Mouse (Mus musculus): ENCODE measurements around the gene Cabp7. TPM values are rescaled to one million over a fixed set of nuclear protein-coding genes. Genes with fewer than 3 reads are reported as not detected.

Cabp7 gene
- polyA plus RNA-seq, 1 experiment from 2014 or later, result 0.09 TPM

DNA sequence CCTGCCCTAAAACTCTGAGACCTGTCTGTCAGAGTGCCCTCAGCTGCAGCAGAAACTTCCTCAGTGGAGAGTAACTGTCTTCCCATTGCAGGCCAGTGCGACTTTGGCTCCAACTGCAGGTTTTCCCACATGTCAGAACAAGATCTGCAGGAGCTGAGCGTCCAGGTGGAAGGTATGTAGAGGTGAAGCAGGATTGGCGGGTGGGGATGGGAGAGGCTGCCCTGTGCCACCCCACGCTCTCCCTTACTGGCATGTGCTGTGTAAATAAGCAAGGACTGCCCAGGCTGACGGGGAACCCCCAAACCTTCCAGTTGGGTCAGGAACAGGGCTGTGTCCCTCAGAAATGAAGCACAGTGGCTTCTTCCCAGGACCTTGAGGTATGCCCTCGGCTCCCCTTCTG, 16.5 kb downstream of the Cabp7 start:
- Histone ChIP-seq H3K27me3 (ENCODE audit: insufficient read depth, low read length) (no peaks in the 10 kb centered on the region), H3K9me3 (replicated peaks; ENCODE audit: low read length) (no peaks in the 10 kb centered on the region), H3K4me2 (ENCODE audit: low read length) (no peak overlapping the region), H3K4me1 (replicated peaks; ENCODE audit: insufficient read depth, low read length) (no peaks in the 10 kb centered on the region), H3K27ac (no peak overlapping the region), H3K9ac (ENCODE audit: low read depth, low read length) (no peak overlapping the region), H3K4me3 (replicated peaks; ENCODE audit: low read depth, low read length) (no peak overlapping the region), H3K36me3 (ENCODE audit: insufficient read depth, low read length) (0 out of 2 replicates have a peak, but pooled peaks cover 4% of the 10 kb centered on the region)
- ATAC-seq (replicated peaks; ENCODE audit: low FRiP score, low read depth), result no peak
- 82% methylated on average over 6 of the region's 6 CpGs for WGBS
- TF ChIP-seq CTCF (IDR thresholded peaks at IDR 0.05; ENCODE audit: low read depth), result no peak
- no peak for DNase-seq (ENCODE audit: low spot score)

DNA sequence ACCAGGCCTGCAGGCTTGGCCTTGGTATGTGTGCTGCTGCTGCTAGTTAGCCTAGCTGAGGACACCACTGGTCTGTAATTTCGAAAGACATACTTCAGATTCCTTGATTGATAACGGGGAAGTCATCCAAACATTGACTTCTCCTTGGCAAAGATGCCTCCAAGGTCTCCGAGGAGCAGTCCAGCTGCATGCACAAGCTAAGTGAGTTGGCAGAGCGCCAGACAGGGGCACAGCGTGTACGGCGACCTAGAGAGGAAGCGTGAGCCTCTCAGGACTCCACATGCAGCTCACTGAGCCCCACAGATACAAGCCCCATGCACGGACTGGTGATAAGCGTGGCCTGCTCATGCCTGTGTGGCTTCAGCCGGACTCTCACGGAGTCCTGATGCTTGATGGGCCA, 17.0 kb downstream of the Cabp7 start:
- 54% methylated on average over 12 of the region's 12 CpGs for WGBS
- no peaks in the 10 kb centered on the region for H3K27me3 ChIP-seq (ENCODE audit: insufficient read depth, low read length)
- ATAC-seq (replicated peaks; ENCODE audit: low FRiP score, low read depth), result no peak
- no peak overlapping the region for H3K27ac ChIP-seq
- no peak for TF ChIP-seq CTCF (IDR thresholded peaks at IDR 0.05; ENCODE audit: low read depth)
- no peak for DNase-seq (ENCODE audit: low spot score)
- peaks cover 7% of the 10 kb centered on the region; the same call in 1 of the 2 replicates for H3K36me3 ChIP-seq (ENCODE audit: insufficient read depth, low read length)
- H3K4me2 ChIP-seq (ENCODE audit: low read length), result no peak overlapping the region
- no peaks in the 10 kb centered on the region for H3K9me3 ChIP-seq (replicated peaks; ENCODE audit: low read length)
- H3K9ac ChIP-seq (ENCODE audit: low read depth, low read length), result no peak overlapping the region
- no peaks in the 10 kb centered on the region for H3K4me1 ChIP-seq (replicated peaks; ENCODE audit: insufficient read depth, low read length)
- no peak overlapping the region for H3K4me3 ChIP-seq (replicated peaks; ENCODE audit: low read depth, low read length)

DNA sequence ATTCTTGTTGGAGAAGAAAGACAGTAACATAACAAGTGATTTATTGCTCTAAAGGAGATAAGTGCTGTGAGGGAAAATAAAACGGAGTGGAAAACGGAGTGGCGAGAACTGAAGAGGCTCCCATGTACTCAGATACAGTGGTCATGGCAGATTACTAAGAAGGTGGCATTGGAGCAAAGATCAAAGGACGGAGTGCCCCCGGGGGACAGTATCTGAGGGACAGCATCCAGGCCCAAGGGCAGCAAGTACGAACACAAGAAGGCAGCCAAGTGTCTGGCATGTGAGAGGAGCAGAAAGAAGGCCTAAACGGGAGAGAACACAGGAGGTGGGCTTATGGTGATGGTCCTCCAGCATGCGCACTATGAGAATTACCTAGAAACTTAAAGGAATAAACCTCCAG, 24.9 kb downstream of the Cabp7 start:
- H3K9ac ChIP-seq (ENCODE audit: low read depth, low read length), result no peak overlapping the region
- 59% methylated on average over 8 of the region's 8 CpGs for WGBS
- no peak overlapping the region for H3K4me2 ChIP-seq (ENCODE audit: low read length)
- no peaks in the 10 kb centered on the region for H3K9me3 ChIP-seq (replicated peaks; ENCODE audit: low read length)
- no peaks in the 10 kb centered on the region for H3K4me1 ChIP-seq (replicated peaks; ENCODE audit: insufficient read depth, low read length)
- TF ChIP-seq CTCF (IDR thresholded peaks at IDR 0.05; ENCODE audit: low read depth), result no peak
- H3K27ac ChIP-seq, result no peak overlapping the region
- no peaks in the 10 kb centered on the region for H3K27me3 ChIP-seq (ENCODE audit: insufficient read depth, low read length)
- no peak overlapping the region for H3K4me3 ChIP-seq (replicated peaks; ENCODE audit: low read depth, low read length)
- DNase-seq (ENCODE audit: low spot score) (no peak), ATAC-seq (replicated peaks; ENCODE audit: low FRiP score, low read depth) (no peak)
- peaks cover 25% of the 10 kb centered on the region for H3K36me3 ChIP-seq (ENCODE audit: insufficient read depth, low read length)

DNA sequence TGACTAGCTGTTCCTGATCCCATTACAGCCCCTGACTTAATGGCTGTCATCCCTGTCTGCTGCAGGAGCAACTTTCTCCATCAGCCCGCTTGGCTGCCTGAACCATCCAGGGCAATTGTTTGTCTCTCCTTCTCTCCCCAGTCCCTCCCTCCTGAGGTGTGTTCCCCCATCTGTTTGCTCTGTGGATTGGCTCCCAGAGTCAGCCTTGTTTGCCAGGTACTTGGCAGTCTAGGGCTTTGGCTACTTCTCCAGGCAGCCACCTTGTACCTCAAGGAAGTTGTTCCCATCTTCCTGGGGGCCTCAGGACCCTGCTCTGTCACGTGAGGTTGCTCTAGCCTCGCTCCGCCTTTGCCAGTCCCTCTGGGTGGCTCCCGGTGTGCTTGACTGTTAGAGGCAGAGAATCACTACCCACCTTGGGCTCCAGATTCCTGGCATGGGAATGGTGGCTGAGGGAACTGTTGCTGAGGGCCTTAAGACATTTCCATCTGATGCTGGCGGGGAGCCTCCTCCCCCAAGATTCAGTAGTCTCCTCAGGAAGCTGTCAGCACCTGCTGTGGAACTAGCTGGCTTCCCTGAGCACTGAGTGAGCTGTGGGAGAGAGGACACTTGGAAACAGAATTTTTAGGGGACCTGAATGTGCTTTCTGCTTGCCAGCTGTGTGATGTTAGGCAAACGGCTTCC, 25.5 kb downstream of the Cabp7 start:
- no peak overlapping the region for H3K4me3 ChIP-seq (replicated peaks; ENCODE audit: low read depth, low read length)
- 43% methylated on average over 7 of the region's 7 CpGs for WGBS
- H3K4me2 ChIP-seq (ENCODE audit: low read length), result no peak overlapping the region
- no peaks in the 10 kb centered on the region for H3K9me3 ChIP-seq (replicated peaks; ENCODE audit: low read length)
- no peaks in the 10 kb centered on the region for H3K4me1 ChIP-seq (replicated peaks; ENCODE audit: insufficient read depth, low read length)
- no peak for TF ChIP-seq CTCF (IDR thresholded peaks at IDR 0.05; ENCODE audit: low read depth)
- no peaks in the 10 kb centered on the region for H3K27me3 ChIP-seq (ENCODE audit: insufficient read depth, low read length)
- no peak for DNase-seq (ENCODE audit: low spot score)
- H3K36me3 ChIP-seq (ENCODE audit: insufficient read depth, low read length), result peaks cover 25% of the 10 kb centered on the region
- ATAC-seq (replicated peaks; ENCODE audit: low FRiP score, low read depth), result no peak
- H3K27ac ChIP-seq, result no peak overlapping the region
- no peak overlapping the region for H3K9ac ChIP-seq (ENCODE audit: low read depth, low read length)

DNA sequence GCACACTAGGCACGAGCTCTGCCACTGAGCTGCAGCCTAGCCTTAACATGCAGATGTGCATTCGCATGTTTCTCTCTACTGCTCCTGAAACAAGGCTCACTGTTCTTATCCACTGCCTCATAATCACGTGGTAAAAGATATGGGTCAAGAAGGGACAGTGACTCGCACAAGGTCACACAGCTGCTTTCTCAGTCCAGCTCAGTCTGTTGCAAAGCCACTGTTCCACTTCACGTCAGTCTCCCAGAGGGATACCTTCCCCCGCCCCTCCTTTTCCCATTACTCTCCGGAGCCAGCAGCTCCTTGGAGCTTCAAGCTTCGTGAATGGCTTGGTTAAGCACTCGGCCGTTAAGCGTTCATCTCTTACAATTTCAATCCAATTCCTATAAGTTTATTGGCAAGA, 26.2 kb downstream of the Cabp7 start:
- no peaks in the 10 kb centered on the region for H3K9me3 ChIP-seq (replicated peaks; ENCODE audit: low read length)
- no peak for TF ChIP-seq CTCF (IDR thresholded peaks at IDR 0.05; ENCODE audit: low read depth)
- ATAC-seq (replicated peaks; ENCODE audit: low FRiP score, low read depth), result no peak
- H3K36me3 ChIP-seq (ENCODE audit: insufficient read depth, low read length), result peaks cover 24% of the 10 kb centered on the region
- H3K27ac ChIP-seq, result no peak overlapping the region
- 51% methylated on average over 11 of the region's 11 CpGs for WGBS
- no peaks in the 10 kb centered on the region for H3K4me1 ChIP-seq (replicated peaks; ENCODE audit: insufficient read depth, low read length)
- no peak for DNase-seq (ENCODE audit: low spot score)
- no peak overlapping the region for H3K4me2 ChIP-seq (ENCODE audit: low read length)
- H3K27me3 ChIP-seq (ENCODE audit: insufficient read depth, low read length), result no peaks in the 10 kb centered on the region
- no peak overlapping the region for H3K9ac ChIP-seq (ENCODE audit: low read depth, low read length)
- H3K4me3 ChIP-seq (replicated peaks; ENCODE audit: low read depth, low read length), result no peak overlapping the region

DNA sequence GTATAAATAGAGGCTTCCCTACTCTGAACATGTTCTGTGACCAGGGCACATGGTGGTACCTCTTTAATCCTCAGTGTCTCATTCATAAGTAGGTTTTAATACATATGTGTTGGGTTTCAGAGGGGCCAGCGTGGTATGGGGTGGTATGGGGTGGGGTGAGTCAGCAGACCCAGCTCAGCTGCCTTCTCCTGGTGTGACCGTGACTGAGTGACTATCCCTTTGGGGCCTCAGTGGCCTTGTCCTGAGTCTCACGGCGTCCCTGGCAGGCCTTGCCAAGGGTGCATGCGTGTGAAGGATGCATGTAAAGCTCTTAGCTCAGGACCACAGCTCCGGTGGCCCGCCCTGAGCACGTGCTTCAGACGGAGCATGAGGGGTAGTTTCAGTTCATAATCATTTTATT, 26.6 kb downstream of the Cabp7 start:
- no peak for ATAC-seq (replicated peaks; ENCODE audit: low FRiP score, low read depth)
- WGBS, result 85% methylated on average over 9 of the region's 9 CpGs
- Histone ChIP-seq H3K4me3 (replicated peaks; ENCODE audit: low read depth, low read length) (no peak overlapping the region), H3K27me3 (ENCODE audit: insufficient read depth, low read length) (no peaks in the 10 kb centered on the region), H3K4me1 (replicated peaks; ENCODE audit: insufficient read depth, low read length) (no peaks in the 10 kb centered on the region), H3K36me3 (ENCODE audit: insufficient read depth, low read length) (peaks cover 20% of the 10 kb centered on the region), H3K27ac (no peak overlapping the region), H3K9ac (ENCODE audit: low read depth, low read length) (no peak overlapping the region), H3K4me2 (ENCODE audit: low read length) (no peak overlapping the region), H3K9me3 (replicated peaks; ENCODE audit: low read length) (no peaks in the 10 kb centered on the region)
- TF ChIP-seq CTCF (IDR thresholded peaks at IDR 0.05; ENCODE audit: low read depth), result no peak
- no peak for DNase-seq (ENCODE audit: low spot score)

DNA sequence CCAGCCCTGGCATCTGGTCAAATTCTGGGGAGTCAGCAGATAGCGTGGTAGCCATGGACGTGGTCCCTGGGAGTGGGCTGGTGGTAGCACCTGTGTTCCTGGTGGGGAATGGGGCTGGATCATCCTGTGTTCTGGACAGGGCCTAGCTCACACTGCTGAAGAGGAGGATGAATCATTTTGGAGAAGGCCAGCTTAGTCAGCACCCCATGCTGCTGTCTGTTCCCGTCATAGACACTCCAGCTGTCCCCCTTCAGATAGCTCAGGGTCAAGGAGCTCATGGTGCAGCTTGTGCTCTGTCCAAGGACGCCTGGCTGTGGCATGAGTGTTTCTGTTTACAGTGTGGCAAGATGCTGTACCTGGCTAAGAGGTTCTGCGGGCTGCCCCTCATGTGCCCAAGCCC, 28.0 kb downstream of the Cabp7 start:
- Histone ChIP-seq H3K9me3 (replicated peaks; ENCODE audit: low read length) (no peaks in the 10 kb centered on the region), H3K36me3 (ENCODE audit: insufficient read depth, low read length) (peaks cover 8% of the 10 kb centered on the region; the same call in 1 of the 2 replicates), H3K9ac (ENCODE audit: low read depth, low read length) (no peak overlapping the region), H3K27me3 (ENCODE audit: insufficient read depth, low read length) (no peaks in the 10 kb centered on the region), H3K4me3 (replicated peaks; ENCODE audit: low read depth, low read length) (no peak overlapping the region), H3K4me2 (ENCODE audit: low read length) (no peak overlapping the region), H3K27ac (no peak overlapping the region), H3K4me1 (replicated peaks; ENCODE audit: insufficient read depth, low read length) (no peaks in the 10 kb centered on the region)
- no peak for ATAC-seq (replicated peaks; ENCODE audit: low FRiP score, low read depth)
- 79% methylated on average over 5 of the region's 5 CpGs for WGBS
- no peak for TF ChIP-seq CTCF (IDR thresholded peaks at IDR 0.05; ENCODE audit: low read depth)
- DNase-seq (ENCODE audit: low spot score), result no peak
